Mouse (Mus musculus): ENCODE measurements at regions not wholly inside any gene's neighbourhood (a gene's known extent, or its start where the extent isn't known, plus 50 kb on each side); places are given as distances from the start of the nearest gene placed in this dataset.

- DNase-seq (ENCODE audit: inconsistent age in 2 of 2, low spot score in 1 of 2): peak; percentile 21 to 79
Measured at GRCm38 (mm10) chr5:47502764-47503416, 480.0 kb upstream of the Slit2 start.

- DNase-seq (ENCODE audit: inconsistent age in 2 of 2, low spot score in 1 of 2): no peak
Measured at GRCm38 (mm10) chr5:47508689-47509301, 474.1 kb upstream of the Slit2 start.

- DNase-seq (ENCODE audit: inconsistent age in 2 of 2, low spot score in 1 of 2): no peak
Measured at GRCm38 (mm10) chr5:47522161-47522942, 460.6 kb upstream of the Slit2 start.

- DNase-seq (ENCODE audit: inconsistent age in 2 of 2, low spot score in 1 of 2): no peak
Measured at GRCm38 (mm10) chr5:47528671-47529070, 454.3 kb upstream of the Slit2 start.

GRCm38 (mm10) chr5:47537532-47537931, 445.4 kb upstream of the Slit2 start:
- no peak for DNase-seq (ENCODE audit: inconsistent age in 2 of 2, low spot score in 1 of 2)

GRCm38 (mm10) chr5:47542248-47542647, 440.7 kb upstream of the Slit2 start:
- no peak for DNase-seq (ENCODE audit: inconsistent age in 2 of 2, low spot score in 1 of 2)

- DNase-seq (ENCODE audit: inconsistent age in 2 of 2, low spot score in 1 of 2): no peak
Measured at GRCm38 (mm10) chr5:47556717-47557116, 426.2 kb upstream of the Slit2 start.

- no peak for DNase-seq (ENCODE audit: inconsistent age in 2 of 2, low spot score in 1 of 2)
Measured at GRCm38 (mm10) chr5:47557152-47557800, 425.7 kb upstream of the Slit2 start.
